Mouse (Mus musculus) liver, postnatal 0 days (tissue): ENCODE results near the gene Dtx3. TPM values are rescaled to one million over a fixed set of nuclear protein-coding genes. Genes with fewer than 3 reads are reported as not detected.
A peak's percentile ranks its signal among the peaks of the same experiment; 100 is the strongest.

Experiments used
- ATAC-seq: fragments of 200-750 bp; cut with Nextera tagmentation; 2 replicates; pipeline ENCODE4 v1.8.0; 2017; ENCODE audit warnings: mild to moderate bottlenecking, moderate library complexity
- DNase-seq: peaks from one replicate; pipeline ENCODE4 v3.0.0-alpha.2; 2016
- H3K27ac ChIP-seq: fragments of 300-500 bp; sonication (generic); 2 replicates; pipeline ENCODE4 v1.5.1; 2014; ENCODE audit warnings: antibody characterized with exemption, moderate library complexity, mild to moderate bottlenecking, low read depth
- H3K27me3 ChIP-seq: fragments of 300-500 bp; sonication (generic); 2 replicates; pipeline ENCODE4 v1.6.1; 2014; ENCODE audit warnings: low read length, control low read depth, mixed read lengths; ENCODE audit not compliant: insufficient read depth
- H3K36me3 ChIP-seq: fragments of 300-500 bp; sonication (generic); replicated peaks from 2 replicates; pipeline ENCODE4 v1.6.1; 2014; ENCODE audit warnings: mild to moderate bottlenecking, control low read depth, low read length, moderate library complexity, mixed read lengths; ENCODE audit not compliant: insufficient read depth
- H3K4me1 ChIP-seq: fragments of 300-500 bp; sonication (generic); 2 replicates; pipeline ENCODE4 v1.6.1; 2014; ENCODE audit warnings: antibody characterized with exemption, mild to moderate bottlenecking, control low read depth; ENCODE audit not compliant: insufficient read depth
- H3K4me2 ChIP-seq: fragments of 300-500 bp; sonication (generic); 2 replicates; pipeline ENCODE4 v1.6.1; 2014; ENCODE audit warnings: low read depth, mild to moderate bottlenecking, low read length, moderate library complexity, mixed read lengths
- H3K4me3 ChIP-seq: fragments of 300-500 bp; sonication (generic); 2 replicates; pipeline ENCODE4 v1.5.1; 2014; ENCODE audit warnings: low read depth, low read length
- H3K9ac ChIP-seq: fragments of 300-500 bp; sonication (generic); replicated peaks from 2 replicates; pipeline ENCODE4 v1.6.1; 2014; ENCODE audit warnings: mild to moderate bottlenecking, moderate library complexity
- H3K9me3 ChIP-seq: fragments of 300-500 bp; sonication (generic); 2 replicates; pipeline ENCODE4 v1.6.1; 2016; ENCODE audit warnings: mild to moderate bottlenecking, control low read depth, low read length, mixed read lengths
- CTCF ChIP-seq: sonication (generic); IDR thresholded peaks from 2 replicates; pipeline ENCODE4 v1.5.1; 2016; ENCODE audit warnings: antibody characterized with exemption, low read depth
- EP300 ChIP-seq: IDR thresholded peaks from 2 replicates; pipeline ENCODE4 v1.6.1; 2016; ENCODE audit warnings: antibody characterized with exemption, low read depth, mild to moderate bottlenecking
- WGBS: fragments of 180-500 bp; shearing (Covaris S2); extraction: QIAGEN DNeasy Blood & Tissue Kit; methylation state at CpG from one replicate; pipeline ENCODE4 v1.1.7; 2014; ENCODE audit not compliant: insufficient replicate concordance; 5-methylcytosine and 5-hydroxymethylcytosine counted together
- polyA plus RNA-seq: library from polyadenylated mRNA; unstranded; fragments of >200 nt; fragmentation: Nextera tagmentation; extraction: Ambion mirVana; gene quantifications from 2 replicates; pipeline ENCODE4 v1.2.1, GENCODE M21; 2015

Dtx3 gene
- polyA plus RNA-seq, 1 experiment from 2014 or later: 8.9 TPM

- TF ChIP-seq CTCF (no peak), EP300 (no peak)
- 93% methylated on average over 11 of the region's 11 CpGs for WGBS
- 0 out of 2 replicates have a peak, but pooled peaks cover 3% of the 10 kb centered on the region for H3K4me1 ChIP-seq
These were observed 20.9 kb upstream of the Dtx3 start for GRCm38 (mm10) chr10:127216456-127216855.

GRCm38 (mm10) chr10:127214422-127214803, 18.9 kb upstream of the Dtx3 start:
- H3K27ac ChIP-seq: no peak overlapping the region

More at GRCm38 (mm10) chr10:127216456-127216855, 20.9 kb upstream of the Dtx3 start:
- Histone ChIP-seq H3K9me3 (no peaks in the 10 kb centered on the region), H3K4me2 (no peak overlapping the region), H3K4me3 (no peak overlapping the region), H3K27ac (no peak overlapping the region), H3K9ac (no peak overlapping the region), H3K27me3 (no peaks in the 10 kb centered on the region), H3K36me3 (no peaks in the 10 kb centered on the region)
- DNase-seq (no peak), ATAC-seq (no peak)

GRCm38 (mm10) chr10:127213704-127214421, 18.3 kb upstream of the Dtx3 start:
- DNase-seq (no peak), ATAC-seq (no peak)
- Histone ChIP-seq H3K27me3 (no peaks in the 10 kb centered on the region), H3K36me3 (no peaks in the 10 kb centered on the region), H3K27ac (no peak overlapping the region), H3K9ac (no peak overlapping the region), H3K4me1 (peaks cover 12% of the 10 kb centered on the region), H3K4me3 (no peak overlapping the region), H3K9me3 (no peaks in the 10 kb centered on the region), H3K4me2 (no peak overlapping the region)
- TF ChIP-seq CTCF (no peak), EP300 (no peak)
- 80% methylated on average over 13 of the region's 13 CpGs for WGBS

More at GRCm38 (mm10) chr10:127214422-127214803, 18.9 kb upstream of the Dtx3 start:
- DNase-seq: no peak
- H3K4me1 ChIP-seq: peaks cover 10% of the 10 kb centered on the region
- TF ChIP-seq CTCF: no peak
- TF ChIP-seq EP300: no peak
- no peaks in the 10 kb centered on the region for H3K27me3 ChIP-seq
- no peaks in the 10 kb centered on the region for H3K9me3 ChIP-seq
- no peak overlapping the region for H3K4me3 ChIP-seq
- H3K4me2 ChIP-seq: no peak overlapping the region
- no peak overlapping the region for H3K9ac ChIP-seq
- WGBS: 23% methylated on average over 1 of the region's 1 CpGs
- no peaks in the 10 kb centered on the region for H3K36me3 ChIP-seq
- ATAC-seq: no peak

- WGBS: 85% methylated on average over 8 of the region's 8 CpGs
- no peak overlapping the region for H3K9ac ChIP-seq
- ATAC-seq: no peak
- H3K27ac ChIP-seq: no peak overlapping the region
- DNase-seq: no peak
- H3K27me3 ChIP-seq: no peaks in the 10 kb centered on the region
- TF ChIP-seq CTCF (no peak), EP300 (no peak)
- no peak overlapping the region for H3K4me2 ChIP-seq
- peaks cover 5% of the 10 kb centered on the region; the same call in 1 of the 2 replicates for H3K36me3 ChIP-seq
- H3K9me3 ChIP-seq: no peaks in the 10 kb centered on the region
- no peak overlapping the region for H3K4me3 ChIP-seq
- peaks cover 12% of the 10 kb centered on the region for H3K4me1 ChIP-seq
These were observed 17.7 kb upstream of the Dtx3 start for GRCm38 (mm10) chr10:127213272-127213671.

- peaks cover 17% of the 10 kb centered on the region for H3K36me3 ChIP-seq
- peaks cover 12% of the 10 kb centered on the region for H3K4me1 ChIP-seq
- H3K4me2 ChIP-seq: peak within 1 kb of the TSS; percentile 86
- H3K27me3 ChIP-seq: no peaks in the 10 kb centered on the region
- DNase-seq: peak; percentile 96
- H3K9me3 ChIP-seq: no peaks in the 10 kb centered on the region
- peak; percentile 98 for ATAC-seq
- H3K4me3 ChIP-seq: peak within 1 kb of the TSS; percentile 86
- WGBS: under 1% methylated on average over 37 of the region's 47 CpGs
- peak within 1 kb of the TSS; percentile 76 for H3K27ac ChIP-seq
- no peak for TF ChIP-seq EP300
- TF ChIP-seq CTCF: no peak
- H3K9ac ChIP-seq: peak within 1 kb of the TSS; percentile 87
These were observed 15.9 kb upstream of the Dtx3 start, which contains the start of gene Pip4k2c for GRCm38 (mm10) chr10:127211414-127211854. TSS of gene Pip4k2c (minus strand) at chr10:127211585.

GRCm38 (mm10) chr10:127210961-127211405, 15.5 kb upstream of the Dtx3 start:
- H3K27ac ChIP-seq: peak overlapping the region; percentile 76
- H3K9me3 ChIP-seq: no peaks in the 10 kb centered on the region
- peak; percentile 66 for ATAC-seq
- H3K4me3 ChIP-seq: peak overlapping the region; percentile 86
- no peak for DNase-seq
- WGBS: under 1% methylated on average over 22 of the region's 25 CpGs
- H3K4me2 ChIP-seq: peak overlapping the region; percentile 86
- H3K4me1 ChIP-seq: peaks cover 13% of the 10 kb centered on the region
- peak overlapping the region; percentile 87 for H3K9ac ChIP-seq
- TF ChIP-seq CTCF: no peak
- no peak for TF ChIP-seq EP300
- H3K36me3 ChIP-seq: peaks cover 19% of the 10 kb centered on the region
- no peaks in the 10 kb centered on the region for H3K27me3 ChIP-seq
